Mouse (Mus musculus) left cerebral cortex, postnatal 25 days (tissue): Measurements from ENCODE around the gene Methig1. TPM values are rescaled to one million over a fixed set of nuclear protein-coding genes. Genes with fewer than 3 reads are reported as not detected.

Experiments used
- DNase-seq, 2 experiments: peaks; one replicate each; pipeline ENCODE4 v3.0.0; 2022; ENCODE audit warnings: low spot score in 2 of 2, mixed read lengths in 1 of 2
- intact Hi-C: fragments of 180-260 bp; cut with DNase I; formaldehyde crosslinking; loops from one replicate; pipeline ENCODE4 v1.15.1; 2025
- total RNA-seq, 2 experiments: library from RNA; stranded (reverse); gene quantifications; 2 replicates each; pipeline ENCODE4 v1.2.3; 2021

Methig1 gene
- total RNA-seq, 2 experiments from 2014 or later, result not detected

- intact Hi-C loops, result loop anchor here (5.0 kb wide), 1 partner anchor 70 kb away; no protein-coding TSS in a partner anchor
- DNase-seq, result no peak
These were observed 34.7 kb downstream of the Methig1 start for GRCm38 (mm10) chr15:100387544-100388223.

- intact Hi-C loops, result loop anchor here (5.0 kb wide), 1 partner anchor 69 kb away; no protein-coding TSS in a partner anchor
- no peak for DNase-seq
These were observed 35.4 kb downstream of the Methig1 start for GRCm38 (mm10) chr15:100388224-100388835.

GRCm38 (mm10) chr15:100388886-100389285 lies 35.9 kb downstream of the Methig1 start:
- intact Hi-C loops, result loop anchor here (5.0 kb wide), 1 partner anchor 68 kb away; no protein-coding TSS in a partner anchor
- no peak for DNase-seq

- intact Hi-C loops, result no loop called here
- DNase-seq, result no peak
These were observed 38.1 kb downstream of the Methig1 start for GRCm38 (mm10) chr15:100391066-100391465.

GRCm38 (mm10) chr15:100391599-100391998 lies 38.6 kb downstream of the Methig1 start:
- no peak for DNase-seq
- intact Hi-C loops, result no loop called here

GRCm38 (mm10) chr15:100393016-100393415 lies 40.1 kb downstream of the Methig1 start:
- intact Hi-C loops, result no loop called here

GRCm38 (mm10) chr15:100395561-100395960 lies 42.6 kb downstream of the Methig1 start:
- no peak for DNase-seq
- intact Hi-C loops, result no loop called here

More at GRCm38 (mm10) chr15:100393016-100393415, 40.1 kb downstream of the Methig1 start:
- no peak for DNase-seq

GRCm38 (mm10) chr15:100400592-100401250 lies 47.8 kb downstream of the Methig1 start:
- intact Hi-C loops, result no loop called here
- DNase-seq, result no peak

GRCm38 (mm10) chr15:100401811-100402210 lies 48.9 kb downstream of the Methig1 start:
- DNase-seq, result no peak
- intact Hi-C loops, result no loop called here

GRCm38 (mm10) chr15:100402347-100402746 lies 49.4 kb downstream of the Methig1 start:
- intact Hi-C loops, result no loop called here
- no peak for DNase-seq

- intact Hi-C loops, result no loop called here
- no peak for DNase-seq
These were observed 49.8 kb downstream of the Methig1 start for GRCm38 (mm10) chr15:100402798-100403197.

GRCm38 (mm10) chr15:100403318-100404000 lies 50.5 kb downstream of the Methig1 start:
- intact Hi-C loops, result no loop called here
- no peak for DNase-seq

GRCm38 (mm10) chr15:100406088-100406487 lies 53.1 kb downstream of the Methig1 start:
- DNase-seq, result no peak
- intact Hi-C loops, result no loop called here

- intact Hi-C loops, result no loop called here
- DNase-seq, result no peak
These were observed 58.1 kb downstream of the Methig1 start for GRCm38 (mm10) chr15:100410918-100411672.

- no peak for DNase-seq
- intact Hi-C loops, result no loop called here
These were observed 58.8 kb downstream of the Methig1 start for GRCm38 (mm10) chr15:100411731-100412130.

GRCm38 (mm10) chr15:100413306-100413705 lies 60.4 kb downstream of the Methig1 start:
- DNase-seq, result no peak
- intact Hi-C loops, result no loop called here

GRCm38 (mm10) chr15:100414011-100414410 lies 61.1 kb downstream of the Methig1 start:
- DNase-seq, result no peak
- intact Hi-C loops, result no loop called here

GRCm38 (mm10) chr15:100414942-100415341 lies 62.0 kb downstream of the Methig1 start:
- no peak for DNase-seq
- intact Hi-C loops, result no loop called here

GRCm38 (mm10) chr15:100415684-100416083 lies 62.7 kb downstream of the Methig1 start:
- DNase-seq, result no peak
- intact Hi-C loops, result no loop called here
